Mouse (Mus musculus): ENCODE data around the gene A4gnt.

- TF ChIP-seq TBP (conservative IDR thresholded peaks at IDR 0.05; ENCODE audit: low read depth, low read length) (no peak), SMC3 (IDR thresholded peaks at IDR 0.05; ENCODE audit: low read depth, low read length) (no peak), RAD21 (IDR thresholded peaks at IDR 0.05; ENCODE audit: low read depth, low read length) (no peak), PAX5 (IDR thresholded peaks at IDR 0.05; ENCODE audit: low read length) (no peak), CHD1 (IDR thresholded peaks at IDR 0.05; ENCODE audit: low read depth, low read length) (no peak), CTCF (conservative IDR thresholded peaks at IDR 0.05 in 1 of 2, IDR thresholded peaks at IDR 0.05 in 1 of 2; ENCODE audit: low read depth in 2 of 2, low read length in 2 of 2) (no peak), NELFE (IDR thresholded peaks at IDR 0.05; ENCODE audit: low read depth, low read length) (no peak), EP300 (IDR thresholded peaks at IDR 0.05; ENCODE audit: low read length) (no peak), POLR2A (IDR thresholded peaks at IDR 0.05; ENCODE audit: low read depth, low read length) (no peak), KAT2A (IDR thresholded peaks at IDR 0.05; ENCODE audit: insufficient replicate concordance, low read length) (no peak), ZNF384 (IDR thresholded peaks at IDR 0.05; ENCODE audit: low read depth, low read length) (no peak)
Measured at GRCm38 (mm10) chr9:99568023-99568346, 44.3 kb upstream of the A4gnt start.
